Mouse (Mus musculus): ENCODE measurements at regions not wholly inside any gene's neighbourhood (a gene's known extent, or its start where the extent isn't known, plus 50 kb on each side); places are given as distances from the start of the nearest gene placed in this dataset.

GRCm38 (mm10) chr8:67143479-67143878, 283.5 kb downstream of the Naf1 start:
- no peaks in the 10 kb centered on the region for H3K9me3 ChIP-seq
- H3K27me3 ChIP-seq: no peaks in the 10 kb centered on the region
- H3K36me3 ChIP-seq (replicated peaks): no peaks in the 10 kb centered on the region
- H3K4me2 ChIP-seq: no peak overlapping the region
- H3K9ac ChIP-seq: no peak overlapping the region
- H3K27ac ChIP-seq: no peak overlapping the region
- H3K4me3 ChIP-seq (replicated peaks): no peak overlapping the region
- ATAC-seq (ENCODE audit: low FRiP score): no peak
- WGBS: 73% methylated on average over 4 of the region's 4 CpGs
- H3K4me1 ChIP-seq: no peaks in the 10 kb centered on the region

GRCm38 (mm10) chr8:67181741-67182140, 321.7 kb downstream of the Naf1 start:
- Histone ChIP-seq H3K4me2 (no peak overlapping the region), H3K27ac (no peak overlapping the region), H3K27me3 (no peaks in the 10 kb centered on the region), H3K9ac (no peak overlapping the region), H3K9me3 (no peaks in the 10 kb centered on the region), H3K4me1 (no peaks in the 10 kb centered on the region), H3K4me3 (replicated peaks) (no peak overlapping the region), H3K36me3 (replicated peaks) (no peaks in the 10 kb centered on the region)
- WGBS: 79% methylated on average over 5 of the region's 5 CpGs
- no peak for ATAC-seq (ENCODE audit: low FRiP score)

- no peak for ATAC-seq (ENCODE audit: low FRiP score)
- H3K4me2 ChIP-seq: no peak overlapping the region
These were observed 324.4 kb upstream of the Nat3 start for GRCm38 (mm10) chr8:67199213-67199612.

GRCm38 (mm10) chr8:67206064-67206463, 317.6 kb upstream of the Nat3 start:
- Histone ChIP-seq H3K9me3 (no peaks in the 10 kb centered on the region), H3K27ac (no peak overlapping the region), H3K36me3 (replicated peaks) (no peaks in the 10 kb centered on the region), H3K4me2 (no peak overlapping the region), H3K4me1 (no peaks in the 10 kb centered on the region), H3K27me3 (peaks cover 2% of the 10 kb centered on the region; the same call in 1 of the 2 replicates), H3K4me3 (replicated peaks) (no peak overlapping the region), H3K9ac (no peak overlapping the region)
- peak; percentile 77; the same call in 1 of the 2 replicates for ATAC-seq (ENCODE audit: low FRiP score)
- 35% methylated on average over 1 of the region's 1 CpGs for WGBS

More at GRCm38 (mm10) chr8:67199213-67199612, 324.4 kb upstream of the Nat3 start:
- Histone ChIP-seq H3K9ac (no peak overlapping the region), H3K36me3 (replicated peaks) (no peaks in the 10 kb centered on the region), H3K27ac (no peak overlapping the region), H3K9me3 (no peaks in the 10 kb centered on the region), H3K4me3 (replicated peaks) (no peak overlapping the region), H3K27me3 (no peaks in the 10 kb centered on the region; the same call in 1 of the 2 replicates), H3K4me1 (no peaks in the 10 kb centered on the region)

- H3K4me2 ChIP-seq: no peak overlapping the region
- no peak overlapping the region for H3K9ac ChIP-seq
- WGBS: 88% methylated on average over 7 of the region's 7 CpGs
- H3K9me3 ChIP-seq: no peaks in the 10 kb centered on the region
- ATAC-seq (ENCODE audit: low FRiP score): no peak
- H3K4me1 ChIP-seq: no peaks in the 10 kb centered on the region
- no peak overlapping the region for H3K27ac ChIP-seq
- no peaks in the 10 kb centered on the region for H3K36me3 ChIP-seq (replicated peaks)
- H3K4me3 ChIP-seq (replicated peaks): no peak overlapping the region
- H3K27me3 ChIP-seq: no peaks in the 10 kb centered on the region
These were observed 291.5 kb upstream of the Nat3 start for GRCm38 (mm10) chr8:67231921-67232701.

- Histone ChIP-seq H3K36me3 (replicated peaks) (no peaks in the 10 kb centered on the region), H3K27ac (no peak overlapping the region), H3K27me3 (no peaks in the 10 kb centered on the region), H3K4me2 (no peak overlapping the region), H3K9me3 (no peaks in the 10 kb centered on the region), H3K9ac (no peak overlapping the region), H3K4me3 (replicated peaks) (no peak overlapping the region), H3K4me1 (no peaks in the 10 kb centered on the region)
- no peak for ATAC-seq (ENCODE audit: low FRiP score)
- WGBS: 92% methylated on average over 1 of the region's 1 CpGs
These were observed 284.7 kb upstream of the Nat3 start for GRCm38 (mm10) chr8:67238934-67239333.

- H3K27me3 ChIP-seq: no peaks in the 10 kb centered on the region
- no peak overlapping the region for H3K4me3 ChIP-seq (replicated peaks)
- no peak overlapping the region for H3K27ac ChIP-seq
- H3K4me2 ChIP-seq: no peak overlapping the region
- H3K4me1 ChIP-seq: no peaks in the 10 kb centered on the region
- no peak overlapping the region for H3K9ac ChIP-seq
- H3K36me3 ChIP-seq (replicated peaks): no peaks in the 10 kb centered on the region
- WGBS: 72% methylated on average over 6 of the region's 6 CpGs
- no peak for ATAC-seq (ENCODE audit: low FRiP score)
- H3K9me3 ChIP-seq: no peaks in the 10 kb centered on the region
These were observed 244.9 kb upstream of the Nat3 start for GRCm38 (mm10) chr8:67278759-67279158.

GRCm38 (mm10) chr8:67279449-67279848, 244.2 kb upstream of the Nat3 start:
- H3K4me1 ChIP-seq: no peaks in the 10 kb centered on the region
- no peaks in the 10 kb centered on the region for H3K36me3 ChIP-seq (replicated peaks)
- H3K4me2 ChIP-seq: no peak overlapping the region
- no peak for ATAC-seq (ENCODE audit: low FRiP score)
- H3K27ac ChIP-seq: no peak overlapping the region
- H3K9ac ChIP-seq: no peak overlapping the region
- no peaks in the 10 kb centered on the region for H3K27me3 ChIP-seq
- H3K9me3 ChIP-seq: no peaks in the 10 kb centered on the region
- H3K4me3 ChIP-seq (replicated peaks): no peak overlapping the region

GRCm38 (mm10) chr8:67310494-67310893, 213.2 kb upstream of the Nat3 start:
- no peak for ATAC-seq (ENCODE audit: low FRiP score)
- WGBS: 84% methylated on average over 1 of the region's 1 CpGs
- Histone ChIP-seq H3K36me3 (replicated peaks) (no peaks in the 10 kb centered on the region), H3K4me1 (no peaks in the 10 kb centered on the region), H3K27ac (no peak overlapping the region), H3K4me2 (no peak overlapping the region), H3K9ac (no peak overlapping the region), H3K27me3 (no peaks in the 10 kb centered on the region), H3K4me3 (replicated peaks) (no peak overlapping the region), H3K9me3 (no peaks in the 10 kb centered on the region)

- Histone ChIP-seq H3K9ac (no peak overlapping the region), H3K27ac (no peak overlapping the region), H3K36me3 (replicated peaks) (no peaks in the 10 kb centered on the region), H3K27me3 (no peaks in the 10 kb centered on the region), H3K4me1 (no peaks in the 10 kb centered on the region), H3K4me3 (replicated peaks) (no peak overlapping the region), H3K4me2 (no peak overlapping the region), H3K9me3 (no peaks in the 10 kb centered on the region)
- whole genome bisulfite sequencing: 89% methylated on average over 1 of the region's 1 CpGs
- ATAC-seq (ENCODE audit: low FRiP score): no peak
These were observed 206.3 kb upstream of the Nat3 start for GRCm38 (mm10) chr8:67317371-67317770.

GRCm38 (mm10) chr8:67318675-67319074, 205.0 kb upstream of the Nat3 start:
- Histone ChIP-seq H3K4me1 (no peaks in the 10 kb centered on the region), H3K4me3 (replicated peaks) (no peak overlapping the region), H3K27ac (no peak overlapping the region), H3K9ac (no peak overlapping the region), H3K36me3 (replicated peaks) (no peaks in the 10 kb centered on the region), H3K4me2 (no peak overlapping the region), H3K9me3 (no peaks in the 10 kb centered on the region), H3K27me3 (no peaks in the 10 kb centered on the region)
- 91% methylated on average over 10 of the region's 10 CpGs for WGBS
- no peak for ATAC-seq (ENCODE audit: low FRiP score)

- no peak for ATAC-seq (ENCODE audit: low FRiP score)
- Histone ChIP-seq H3K9me3 (no peaks in the 10 kb centered on the region), H3K27ac (no peak overlapping the region), H3K4me1 (no peaks in the 10 kb centered on the region), H3K4me3 (replicated peaks) (no peak overlapping the region), H3K27me3 (no peaks in the 10 kb centered on the region), H3K9ac (no peak overlapping the region), H3K4me2 (no peak overlapping the region), H3K36me3 (replicated peaks) (no peaks in the 10 kb centered on the region)
- WGBS: 86% methylated on average over 2 of the region's 2 CpGs
These were observed 203.1 kb upstream of the Nat3 start for GRCm38 (mm10) chr8:67320535-67320934.

- Histone ChIP-seq H3K4me1 (no peaks in the 10 kb centered on the region), H3K27ac (no peak overlapping the region), H3K4me3 (replicated peaks) (no peak overlapping the region), H3K4me2 (no peak overlapping the region), H3K36me3 (replicated peaks) (no peaks in the 10 kb centered on the region), H3K27me3 (no peaks in the 10 kb centered on the region), H3K9ac (no peak overlapping the region), H3K9me3 (no peaks in the 10 kb centered on the region)
- 80% methylated on average over 2 of the region's 2 CpGs for WGBS
- no peak for ATAC-seq (ENCODE audit: low FRiP score)
These were observed 195.2 kb upstream of the Nat3 start for GRCm38 (mm10) chr8:67328439-67328838.

Data from forebrain, embryonic 12.5 days (tissue).